15 mouse cellular contexts compared by ENCODE assay signal in the genomic region with DNA sequence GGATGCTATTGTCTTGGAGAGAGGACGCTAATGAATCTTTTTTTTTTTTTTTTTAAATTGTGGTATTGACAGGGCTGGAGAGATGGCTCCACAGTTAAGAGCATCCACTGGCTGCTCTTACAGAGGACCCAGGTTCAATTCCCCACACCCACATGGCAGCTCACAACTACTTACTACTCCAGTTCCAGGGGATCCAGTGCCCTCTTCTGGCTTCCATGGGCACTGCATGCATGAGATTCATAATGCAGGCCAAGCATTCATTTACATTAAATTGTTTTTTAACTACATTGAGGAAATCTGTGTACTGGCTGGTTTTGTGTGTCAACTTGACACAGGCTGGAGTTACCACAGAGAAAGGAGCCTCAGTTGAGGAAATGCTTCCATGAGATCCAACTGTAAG. TPM values are rescaled to one million over a fixed set of nuclear protein-coding genes. Genes with fewer than 3 reads are reported as not detected.
DNase-seq lines count a peak whose midpoint lies in the region; ATAC-seq and TF ChIP-seq lines count a peak whose summit lies in the region.
"Had no signal": no experiment of that assay in that cellular context is flagged by ENCODE, and none has a peak within 500 bp of the region (broad histone marks: within the 10 kb centered on the region; RNA-seq: fewer than 3 reads in every experiment).

No protein-coding gene starts in this region.

- peak; percentile 44 for TF ChIP-seq CTCF in forebrain, postnatal 0 days (IDR thresholded peaks at IDR 0.05; ENCODE audit: low read depth)
- TF ChIP-seq CTCF in liver, adult 2 months (IDR thresholded peaks at IDR 0.05; ENCODE audit: low read depth, low read length): peak; percentile 11; the same call in 1 of the 2 replicates
- TF ChIP-seq CTCF in stomach, postnatal 0 days (IDR thresholded peaks at IDR 0.05; ENCODE audit: low read depth): peak; percentile 52

- H3K79me2 ChIP-seq in liver, adult 2 months (ENCODE audit: control insufficient read depth, insufficient read depth, low read length): no peaks in the 10 kb centered on the region

- H3K27ac ChIP-seq in forebrain, postnatal 0 days (ENCODE audit: low read depth, low read length): no peak overlapping the region
- no peak overlapping the region for H3K27ac ChIP-seq in forebrain, embryonic 16.5 days (ENCODE audit: low read length)
- no peak overlapping the region for H3K27ac ChIP-seq in liver, adult 2 months (replicated peaks; ENCODE audit: insufficient read depth, low read depth, low read length)
- H3K27ac ChIP-seq in stomach, postnatal 0 days (replicated peaks): no peak overlapping the region
- H3K27ac ChIP-seq: forebrain, embryonic 15.5 days; liver, embryonic 13.5 days had no signal

- ATAC-seq in forebrain, postnatal 0 days: no peak
- no peak for ATAC-seq in forebrain, embryonic 16.5 days
- ATAC-seq in stomach, postnatal 0 days (ENCODE audit: low FRiP score, low TSS enrichment): no peak
- no peak for ATAC-seq in cerebellum, adult (ENCODE audit: insufficient number of reproducible peaks, low FRiP score, low TSS enrichment)
- ATAC-seq: activated CD4-positive, CD25-positive, alpha-beta regulatory T cell, adult 4 months; forebrain, embryonic 15.5 days had no signal

- H3K27me3 ChIP-seq in forebrain, postnatal 0 days (ENCODE audit: insufficient read depth, low read length): no peaks in the 10 kb centered on the region
- 0 out of 2 replicates have a peak, but pooled peaks cover 2% of the 10 kb centered on the region for H3K27me3 ChIP-seq in forebrain, embryonic 16.5 days (replicated peaks; ENCODE audit: control insufficient read depth, insufficient read depth, low read length)
- no peaks in the 10 kb centered on the region for H3K27me3 ChIP-seq in liver, adult 2 months (ENCODE audit: control insufficient read depth, insufficient read depth, low read length)
- H3K27me3 ChIP-seq in stomach, postnatal 0 days (ENCODE audit: control insufficient read depth, insufficient read depth, low read length): no peaks in the 10 kb centered on the region
- H3K27me3 ChIP-seq: forebrain, embryonic 15.5 days; liver, embryonic 13.5 days had no signal

- H3K4me1 ChIP-seq in forebrain, postnatal 0 days (ENCODE audit: insufficient read depth): no peaks in the 10 kb centered on the region
- no peaks in the 10 kb centered on the region for H3K4me1 ChIP-seq in forebrain, embryonic 16.5 days (replicated peaks; ENCODE audit: control insufficient read depth, insufficient read depth, low read length)
- peaks cover 5% of the 10 kb centered on the region; the same call in 1 of the 2 replicates for H3K4me1 ChIP-seq in liver, adult 2 months (ENCODE audit: control insufficient read depth, insufficient read depth, low read length)
- no peaks in the 10 kb centered on the region for H3K4me1 ChIP-seq in stomach, postnatal 0 days (replicated peaks; ENCODE audit: control insufficient read depth, insufficient read depth)
- H3K4me1 ChIP-seq: forebrain, embryonic 15.5 days; liver, embryonic 13.5 days had no signal

- no peak overlapping the region for H3K4me2 ChIP-seq in forebrain, postnatal 0 days (ENCODE audit: low read depth)
- no peak overlapping the region for H3K4me2 ChIP-seq in forebrain, embryonic 16.5 days (ENCODE audit: low read length)
- H3K4me2 ChIP-seq in stomach, postnatal 0 days (replicated peaks; ENCODE audit: low read depth): no peak overlapping the region
- H3K4me2 ChIP-seq: forebrain, embryonic 15.5 days; liver, embryonic 13.5 days had no signal

- 73% methylated on average over 1 of the region's 1 CpGs for WGBS in forebrain, postnatal 0 days
- 72% methylated on average over 1 of the region's 1 CpGs for WGBS in forebrain, embryonic 16.5 days
- 78% methylated on average over 1 of the region's 1 CpGs for WGBS in liver, adult 2 months
- 69% methylated on average over 1 of the region's 1 CpGs for WGBS in stomach, postnatal 0 days

- TF ChIP-seq POLR2A in liver, adult 2 months (IDR thresholded peaks at IDR 0.05; ENCODE audit: extremely low read depth, insufficient read depth, low read length): no peak

- no peak for TF ChIP-seq EP300 in stomach, postnatal 0 days (optimal IDR thresholded peaks at IDR 0.05)

- no peaks in the 10 kb centered on the region for H3K36me3 ChIP-seq in forebrain, postnatal 0 days (ENCODE audit: insufficient read depth)
- H3K36me3 ChIP-seq in forebrain, embryonic 16.5 days (ENCODE audit: control insufficient read depth, insufficient read depth): no peaks in the 10 kb centered on the region
- H3K36me3 ChIP-seq in liver, adult 2 months (ENCODE audit: control insufficient read depth, insufficient read depth, low read length): no peaks in the 10 kb centered on the region
- no peaks in the 10 kb centered on the region for H3K36me3 ChIP-seq in stomach, postnatal 0 days (ENCODE audit: control insufficient read depth, insufficient read depth, low read length)
- H3K36me3 ChIP-seq: forebrain, embryonic 15.5 days; liver, embryonic 13.5 days had no signal

- no peak for DNase-seq in forebrain, postnatal 0 days
- DNase-seq in liver, adult 2 months (ENCODE audit: extremely low read depth, low read depth, low spot score): no peak
- DNase-seq in liver: no peak
- peak; percentile 69 for DNase-seq in ES-CJ7 (ENCODE audit: low read depth, low spot score)
- no peak for DNase-seq in stomach, postnatal 0 days (ENCODE audit: low spot score)
- DNase-seq in spleen, postnatal 4 days (ENCODE audit: low spot score in 2 of 2): no peak
- DNase-seq: heart, postnatal 4 days; layer of hippocampus, postnatal 36 days; liver, embryonic 13.5 days had no signal

- no peak overlapping the region for H3K4me3 ChIP-seq in forebrain, postnatal 0 days (ENCODE audit: low read depth, low read length)
- no peak overlapping the region for H3K4me3 ChIP-seq in forebrain, embryonic 16.5 days (replicated peaks; ENCODE audit: low read length)
- H3K4me3 ChIP-seq in liver, adult 2 months (ENCODE audit: insufficient read depth, low read depth, low read length): no peak overlapping the region
- no peak overlapping the region for H3K4me3 ChIP-seq in stomach, postnatal 0 days (ENCODE audit: low read depth, low read length)
- H3K4me3 ChIP-seq: forebrain, embryonic 15.5 days; liver, embryonic 13.5 days had no signal

- no peak overlapping the region for H3K9ac ChIP-seq in forebrain, postnatal 0 days
- H3K9ac ChIP-seq in forebrain, embryonic 16.5 days (replicated peaks; ENCODE audit: low read depth, low read length): no peak overlapping the region
- H3K9ac ChIP-seq in liver, adult 2 months (ENCODE audit: low read depth, low read length): no peak overlapping the region
- H3K9ac ChIP-seq in stomach, postnatal 0 days (ENCODE audit: low read length): no peak overlapping the region
- H3K9ac ChIP-seq: forebrain, embryonic 15.5 days; liver, embryonic 13.5 days had no signal

- H3K9me3 ChIP-seq in forebrain, postnatal 0 days (ENCODE audit: low read length): no peaks in the 10 kb centered on the region
- no peaks in the 10 kb centered on the region for H3K9me3 ChIP-seq in forebrain, embryonic 16.5 days (ENCODE audit: control insufficient read depth, low read length)
- no peaks in the 10 kb centered on the region for H3K9me3 ChIP-seq in stomach, postnatal 0 days (ENCODE audit: control insufficient read depth, low read length)
- H3K9me3 ChIP-seq: forebrain, embryonic 15.5 days; liver, embryonic 13.5 days had no signal

RNA-seq across cellular contexts. Expression of a gene that starts 13.5 kb away (rescaled TPM):
- 2.1 TPM in 1 of 2 replicates, not detected in the other for total RNA-seq in forebrain, postnatal 0 days (2014; rRNA removed)
- 0.13 and 0.17 TPM in 2 replicates for polyA plus RNA-seq in forebrain, postnatal 0 days (2015; fragmentation: Nextera tagmentation; extraction: Ambion mirVana)
- 0.61 and 0.70 TPM in 2 replicates for polyA plus RNA-seq in forebrain, embryonic 16.5 days (2015; fragmentation: Nextera tagmentation; extraction: Ambion mirVana)
- not detected in 2 replicates for total RNA-seq in liver, adult 2 months (2014; rRNA removed)
- polyA plus RNA-seq in liver, adult 2 months (2012; rRNA removed): not detected in 2 replicates
- polyA plus RNA-seq in stomach, postnatal 0 days (2015; fragmentation: Nextera tagmentation; extraction: Ambion mirVana): not detected in 2 replicates
- total RNA-seq: heart, postnatal 4 days; layer of hippocampus, postnatal 36 days; megakaryocyte, adult 5-6 weeks had no signal
- polyA plus RNA-seq: activated CD4-positive, CD25-positive, alpha-beta regulatory T cell, adult 4 months; gonadal fat pad, adult 2 months; liver, embryonic 13.5 days had no signal
